Mouse (Mus musculus): ENCODE data around the gene Pkd1.

Pkd1 gene

DNA sequence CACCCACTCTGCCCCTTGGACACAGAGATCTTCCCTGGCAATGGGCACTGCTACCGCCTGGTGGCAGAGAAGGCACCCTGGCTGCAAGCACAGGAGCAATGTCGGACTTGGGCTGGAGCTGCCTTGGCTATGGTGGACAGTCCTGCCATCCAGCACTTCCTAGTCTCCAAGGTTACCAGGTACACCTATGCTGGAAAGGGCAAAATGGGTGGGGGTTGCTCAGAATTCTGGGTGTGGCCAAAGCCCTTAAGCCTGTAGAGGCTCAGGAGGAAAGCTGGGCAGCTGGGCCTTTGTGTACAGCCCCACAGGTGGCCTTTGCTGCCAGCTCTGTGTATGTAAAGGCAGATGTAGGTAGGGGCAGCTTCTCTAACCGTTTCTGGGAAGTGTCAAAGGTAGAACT lies 16.2 kb downstream of the Pkd1 start:
- DNase-seq (ENCODE audit: low spot score in 2 of 2): no peak

DNA sequence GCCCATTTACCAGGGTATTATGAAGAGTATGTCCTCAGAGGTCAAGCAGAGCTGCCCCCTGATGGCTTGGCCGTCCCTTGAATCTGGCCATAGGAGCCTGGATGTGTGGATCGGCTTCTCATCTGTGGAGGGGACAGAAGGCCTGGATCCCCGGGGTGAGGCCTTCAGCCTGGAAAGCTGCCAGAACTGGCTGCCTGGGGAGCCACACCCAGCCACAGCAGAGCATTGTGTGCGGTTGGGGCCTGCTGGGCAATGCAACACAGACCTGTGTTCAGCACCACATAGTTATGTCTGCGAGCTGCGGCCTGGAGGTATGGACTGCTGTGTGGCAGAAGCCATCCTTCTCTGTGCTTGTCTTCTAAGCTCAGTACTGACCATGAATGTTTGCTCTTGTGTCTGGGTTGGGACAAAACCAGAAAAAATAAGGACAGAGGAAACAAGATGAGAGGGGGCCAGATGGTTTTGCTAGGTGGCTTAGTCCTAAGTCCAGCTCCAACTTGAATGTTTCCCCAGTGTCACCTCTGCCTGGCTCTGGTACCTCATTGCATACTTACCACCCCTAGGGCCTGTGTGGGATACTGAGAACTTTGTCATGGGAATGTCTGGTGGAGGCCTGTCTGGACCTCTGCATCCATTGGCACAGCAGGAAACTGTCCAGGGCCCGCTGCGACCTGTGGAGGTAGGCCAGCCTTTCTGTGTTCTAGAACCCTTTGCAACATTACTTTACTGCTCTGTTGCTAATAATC lies 17.6 kb downstream of the Pkd1 start:
- DNase-seq (ENCODE audit: low spot score in 2 of 2): no peak

DNA sequence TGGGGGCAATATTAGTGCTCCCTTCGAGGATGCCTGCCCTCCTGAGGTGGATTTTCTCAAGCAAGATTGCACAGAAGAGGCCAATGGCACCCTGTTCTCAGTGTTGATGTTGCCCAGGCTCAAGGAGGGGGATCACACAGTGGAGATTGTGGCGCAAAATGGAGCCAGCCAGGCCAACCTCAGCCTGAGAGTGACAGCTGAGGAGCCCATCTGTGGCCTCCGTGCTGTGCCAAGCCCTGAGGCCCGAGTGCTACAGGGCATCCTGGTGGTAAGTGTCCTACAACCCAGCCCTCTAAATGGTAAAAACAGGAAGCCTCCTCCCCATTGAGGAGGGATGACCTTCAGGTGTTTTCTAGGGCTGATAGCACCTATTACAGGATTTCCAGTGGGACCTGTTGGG lies 20.2 kb downstream of the Pkd1 start:
- no peak for DNase-seq (ENCODE audit: low spot score in 2 of 2)

DNA sequence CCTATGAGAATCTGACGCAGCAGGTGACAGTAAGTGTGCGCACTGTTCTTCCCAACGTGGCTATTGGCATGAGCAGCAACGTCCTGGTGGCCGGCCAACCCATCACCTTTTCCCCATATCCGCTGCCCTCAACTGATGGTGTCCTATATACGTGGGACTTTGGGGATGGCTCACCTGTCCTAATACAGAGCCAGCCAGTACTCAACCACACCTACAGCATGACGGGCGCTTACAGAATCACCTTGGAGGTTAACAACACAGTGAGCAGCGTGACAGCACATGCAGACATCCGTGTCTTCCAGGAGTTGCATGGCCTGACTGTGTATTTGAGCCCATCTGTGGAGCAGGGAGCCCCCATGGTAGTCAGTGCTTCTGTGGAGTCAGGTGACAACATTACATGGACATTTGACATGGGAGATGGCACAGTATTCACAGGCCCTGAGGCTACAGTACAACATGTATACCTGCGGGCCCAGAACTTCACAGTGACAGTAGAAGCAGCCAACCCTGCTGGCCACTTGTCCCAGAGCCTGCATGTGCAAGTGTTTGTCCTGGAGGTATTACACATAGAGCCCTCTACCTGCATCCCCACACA lies 23.1 kb downstream of the Pkd1 start:
- DNase-seq (ENCODE audit: low spot score in 2 of 2): no peak

DNA sequence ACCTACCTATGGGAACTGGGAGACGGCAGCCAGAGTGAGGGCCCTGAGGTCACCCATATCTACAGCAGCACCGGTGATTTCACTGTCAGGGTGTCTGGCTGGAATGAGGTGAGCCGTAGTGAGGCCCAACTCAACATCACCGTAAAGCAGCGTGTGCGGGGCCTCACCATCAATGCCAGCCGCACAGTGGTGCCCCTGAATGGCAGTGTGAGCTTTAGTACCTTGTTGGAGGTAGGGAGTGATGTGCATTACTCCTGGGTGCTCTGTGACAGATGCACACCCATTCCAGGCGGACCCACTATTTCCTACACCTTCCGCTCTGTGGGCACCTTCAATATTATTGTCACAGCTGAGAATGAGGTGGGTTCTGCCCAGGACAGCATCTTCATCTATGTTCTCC lies 24.2 kb downstream of the Pkd1 start:
- DNase-seq (ENCODE audit: low spot score in 2 of 2): no peak

DNA sequence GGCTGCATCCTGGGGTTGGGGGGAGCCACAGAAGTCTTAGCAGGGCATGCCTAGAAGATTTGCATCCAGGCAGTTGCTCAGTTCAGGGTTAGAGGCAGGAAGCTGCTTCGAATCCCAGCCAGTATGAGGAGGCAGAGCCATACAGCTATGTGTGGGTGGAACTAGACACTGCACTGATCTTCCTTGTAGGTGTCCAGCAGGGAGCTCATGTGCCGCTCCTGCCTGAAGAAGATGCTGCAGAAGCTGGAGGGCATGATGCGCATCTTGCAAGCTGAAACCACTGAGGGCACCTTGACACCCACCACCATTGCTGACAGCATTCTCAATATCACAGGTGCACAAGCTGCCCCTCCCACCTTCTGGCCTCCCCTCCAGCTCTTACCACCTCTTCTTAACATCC lies 29.9 kb downstream of the Pkd1 start:
- no peak for DNase-seq (ENCODE audit: low spot score in 2 of 2)

DNA sequence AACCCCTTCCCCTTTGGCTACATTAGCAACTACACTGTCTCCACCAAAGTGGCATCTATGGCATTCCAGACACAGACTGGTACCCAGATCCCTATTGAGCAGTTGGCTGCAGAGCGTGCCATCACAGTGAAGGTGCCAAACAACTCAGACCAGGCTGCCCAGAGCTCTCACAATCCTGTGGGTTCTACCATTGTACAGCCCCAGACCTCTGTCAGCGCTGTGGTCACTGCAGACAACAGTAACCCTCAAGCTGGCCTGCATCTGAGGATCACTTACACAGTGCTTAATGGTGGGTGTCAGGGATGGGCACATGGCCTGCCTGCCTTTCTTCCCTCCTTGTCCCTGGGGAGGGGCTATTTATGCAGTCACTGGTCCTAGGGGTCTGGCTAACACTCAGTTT lies 30.7 kb downstream of the Pkd1 start:
- DNase-seq (ENCODE audit: low spot score in 2 of 2): no peak

DNA sequence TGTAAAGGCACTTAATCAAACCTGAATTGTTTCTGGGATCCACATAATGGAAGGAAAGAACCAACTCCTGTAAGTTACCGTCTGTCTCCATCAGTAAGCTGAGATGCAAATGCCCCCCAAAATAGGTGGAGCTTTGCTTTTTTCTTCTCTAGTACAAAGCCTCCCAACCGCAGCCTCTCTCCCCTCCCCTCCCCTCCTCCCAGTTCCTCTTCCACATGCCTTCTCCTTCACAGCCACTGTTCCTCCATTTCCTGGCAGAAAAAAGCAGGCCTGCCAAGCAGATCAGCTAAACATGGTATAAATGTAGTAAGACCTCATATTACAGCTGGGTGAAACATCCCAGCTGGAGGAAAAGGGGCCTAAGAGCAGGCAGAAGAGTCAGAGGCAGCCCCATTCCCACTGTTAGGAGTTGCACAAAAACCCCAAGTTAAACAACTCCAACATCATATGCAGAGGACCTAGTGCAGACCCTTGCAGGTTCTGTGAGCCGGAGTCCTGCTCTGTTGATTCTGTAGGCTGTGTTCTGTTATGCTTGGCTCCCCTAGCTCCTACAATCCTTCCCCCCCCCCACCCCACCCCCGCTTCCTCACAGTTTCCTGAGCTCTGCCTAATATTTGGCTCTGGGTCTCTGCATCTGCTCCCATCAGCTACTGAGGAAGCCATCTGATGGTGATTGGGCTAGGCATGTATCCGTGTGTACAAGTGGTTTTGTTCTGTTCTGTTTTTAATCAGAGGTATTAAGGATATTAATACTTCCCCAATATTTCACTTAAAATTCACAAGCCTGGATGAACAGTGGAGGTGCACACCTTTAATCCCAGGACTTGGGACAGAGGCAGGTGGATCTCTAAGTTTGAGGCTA lies 34.2 kb downstream of the Pkd1 start:
- no peak for DNase-seq (ENCODE audit: low spot score in 2 of 2)

DNA sequence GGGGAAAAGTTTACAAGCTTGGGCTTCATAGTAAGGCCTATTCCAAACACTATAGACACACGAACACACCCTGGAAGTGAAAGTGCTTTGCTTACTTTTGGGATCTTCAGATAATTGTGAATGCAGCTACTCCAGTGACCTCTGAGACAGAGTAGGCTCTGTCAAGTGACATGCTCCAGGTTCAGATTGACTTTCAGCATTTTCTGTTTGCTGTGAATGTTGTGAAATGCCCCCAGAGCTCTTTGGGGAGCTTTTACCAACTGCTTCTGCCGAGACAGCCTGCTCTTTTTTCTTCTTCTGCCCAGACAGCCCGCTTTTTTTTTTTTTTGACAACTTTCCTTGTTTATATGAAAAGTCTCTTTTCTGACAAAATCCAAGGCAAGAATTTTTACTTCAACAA lies 34.9 kb downstream of the Pkd1 start:
- DNase-seq (ENCODE audit: low spot score in 2 of 2): no peak

DNA sequence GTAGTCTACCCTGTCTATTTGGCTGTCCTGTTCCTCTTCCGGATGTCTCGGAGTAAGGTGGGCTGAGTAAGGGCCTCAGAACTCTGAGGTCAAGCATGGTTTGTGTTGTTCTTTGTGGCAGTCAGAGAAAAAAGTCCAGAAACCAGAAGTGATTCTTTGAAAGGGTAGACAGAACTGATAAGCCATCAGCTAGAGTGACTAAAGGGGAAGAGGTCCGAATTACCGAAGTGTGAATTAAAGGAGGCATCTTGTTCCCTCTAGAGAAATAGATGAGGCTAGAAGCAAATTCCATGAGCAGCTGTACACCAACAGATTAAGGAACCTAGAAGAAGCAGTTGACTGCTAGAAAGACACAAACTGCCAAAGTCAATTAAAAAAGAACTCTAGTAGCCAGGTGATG lies 36.9 kb downstream of the Pkd1 start:
- no peak for DNase-seq (ENCODE audit: low spot score in 2 of 2)

DNA sequence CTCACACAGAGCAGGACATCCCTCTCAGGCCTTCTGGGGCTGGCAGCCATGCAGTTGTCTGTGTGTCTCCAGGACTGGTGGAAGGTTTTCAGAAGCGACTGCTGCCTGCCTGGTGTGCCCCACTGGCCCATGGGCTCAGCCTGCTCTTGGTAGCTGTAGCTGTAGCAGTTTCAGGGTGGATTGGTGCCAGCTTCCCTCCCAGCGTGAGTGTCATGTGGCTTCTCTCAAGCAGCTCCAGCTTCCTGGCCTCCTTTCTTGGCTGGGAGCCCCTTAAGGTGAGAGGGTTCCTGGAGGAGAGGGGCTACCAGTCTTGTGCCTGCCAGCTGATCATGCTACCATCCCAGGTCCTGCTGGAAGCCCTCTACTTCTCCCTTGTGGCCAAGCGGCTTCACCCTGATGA lies 41.3 kb downstream of the Pkd1 start:
- DNase-seq (ENCODE audit: low spot score in 2 of 2): no peak

DNA sequence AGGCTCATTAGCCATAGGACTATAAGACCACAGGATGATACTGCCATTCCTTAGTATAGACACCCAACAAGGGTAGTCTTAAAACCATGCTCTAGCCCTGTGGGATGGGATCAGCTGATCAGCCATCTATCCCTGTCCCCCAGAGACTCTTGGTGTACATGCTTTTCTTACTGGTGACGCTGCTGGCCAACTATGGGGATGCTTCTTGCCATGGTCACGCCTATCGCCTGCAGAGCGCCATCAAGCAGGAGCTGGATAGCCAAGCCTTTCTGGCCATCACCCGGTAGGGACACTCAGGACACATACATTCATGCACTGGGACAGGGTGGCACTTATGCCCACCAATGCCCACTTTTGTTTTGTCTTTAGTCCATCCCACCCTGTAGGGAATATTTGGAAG lies 42.1 kb downstream of the Pkd1 start:
- no peak for DNase-seq (ENCODE audit: low spot score in 2 of 2)

DNA sequence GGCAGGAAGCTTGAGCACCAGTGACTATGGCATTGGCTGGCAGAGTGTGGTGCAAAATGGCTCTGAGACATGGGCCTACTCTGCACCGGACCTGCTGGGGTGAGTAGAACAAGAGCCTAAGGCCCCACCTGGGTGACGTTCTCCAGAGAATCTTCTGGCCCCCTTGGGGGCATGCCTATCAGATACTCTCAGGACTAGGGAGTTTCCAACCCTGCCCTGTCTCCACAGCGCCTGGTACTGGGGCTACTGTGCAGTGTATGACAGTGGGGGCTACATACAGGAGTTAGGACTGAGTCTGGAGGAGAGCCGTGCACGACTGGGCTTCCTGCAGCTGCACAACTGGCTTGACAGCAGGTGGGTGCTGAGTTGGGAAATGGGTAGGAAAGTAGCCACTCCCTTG lies 43.6 kb downstream of the Pkd1 start:
- no peak for DNase-seq (ENCODE audit: low spot score in 2 of 2)

DNA sequence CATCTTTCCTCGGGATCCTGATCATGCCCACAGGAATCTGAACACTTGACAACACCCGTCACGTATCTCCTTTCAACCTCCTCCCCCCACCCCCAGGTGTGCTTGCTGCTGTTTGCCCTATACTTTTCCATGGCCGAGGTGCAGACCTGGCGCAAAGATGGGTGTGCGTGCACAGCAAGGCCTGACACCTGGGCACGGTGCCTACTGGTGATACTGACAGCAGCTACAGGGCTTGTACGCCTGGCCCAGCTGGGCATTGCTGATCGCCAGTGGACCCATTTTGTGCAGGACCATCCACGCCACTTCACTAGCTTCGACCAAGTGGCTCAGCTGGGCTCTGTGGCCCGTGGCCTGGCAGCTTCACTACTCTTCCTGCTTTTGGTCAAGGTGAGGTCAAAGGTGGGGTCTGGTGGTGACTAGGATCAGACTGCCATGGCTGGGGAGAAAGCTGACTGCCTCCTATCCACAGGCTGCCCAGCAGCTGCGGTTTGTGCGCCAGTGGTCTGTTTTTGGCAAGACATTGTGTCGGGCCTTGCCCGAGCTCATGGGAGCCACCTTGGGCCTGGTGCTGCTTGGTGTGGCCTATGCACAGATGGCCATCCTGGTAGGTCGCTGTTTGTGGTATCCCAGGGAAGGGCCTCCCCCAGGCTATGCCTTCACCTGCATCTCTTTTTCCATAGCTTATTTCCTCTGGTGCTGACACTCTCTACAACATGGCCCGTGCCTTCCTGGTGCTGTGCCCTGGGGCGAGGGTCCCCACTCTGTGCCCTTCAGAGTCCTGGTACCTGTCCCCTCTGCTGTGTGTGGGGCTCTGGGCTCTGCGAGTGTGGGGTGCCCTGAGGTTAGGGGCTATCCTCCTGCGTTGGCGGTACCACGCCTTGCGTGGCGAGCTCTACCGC lies 44.6 kb downstream of the Pkd1 start:
- DNase-seq (ENCODE audit: low spot score in 2 of 2): no peak

DNA sequence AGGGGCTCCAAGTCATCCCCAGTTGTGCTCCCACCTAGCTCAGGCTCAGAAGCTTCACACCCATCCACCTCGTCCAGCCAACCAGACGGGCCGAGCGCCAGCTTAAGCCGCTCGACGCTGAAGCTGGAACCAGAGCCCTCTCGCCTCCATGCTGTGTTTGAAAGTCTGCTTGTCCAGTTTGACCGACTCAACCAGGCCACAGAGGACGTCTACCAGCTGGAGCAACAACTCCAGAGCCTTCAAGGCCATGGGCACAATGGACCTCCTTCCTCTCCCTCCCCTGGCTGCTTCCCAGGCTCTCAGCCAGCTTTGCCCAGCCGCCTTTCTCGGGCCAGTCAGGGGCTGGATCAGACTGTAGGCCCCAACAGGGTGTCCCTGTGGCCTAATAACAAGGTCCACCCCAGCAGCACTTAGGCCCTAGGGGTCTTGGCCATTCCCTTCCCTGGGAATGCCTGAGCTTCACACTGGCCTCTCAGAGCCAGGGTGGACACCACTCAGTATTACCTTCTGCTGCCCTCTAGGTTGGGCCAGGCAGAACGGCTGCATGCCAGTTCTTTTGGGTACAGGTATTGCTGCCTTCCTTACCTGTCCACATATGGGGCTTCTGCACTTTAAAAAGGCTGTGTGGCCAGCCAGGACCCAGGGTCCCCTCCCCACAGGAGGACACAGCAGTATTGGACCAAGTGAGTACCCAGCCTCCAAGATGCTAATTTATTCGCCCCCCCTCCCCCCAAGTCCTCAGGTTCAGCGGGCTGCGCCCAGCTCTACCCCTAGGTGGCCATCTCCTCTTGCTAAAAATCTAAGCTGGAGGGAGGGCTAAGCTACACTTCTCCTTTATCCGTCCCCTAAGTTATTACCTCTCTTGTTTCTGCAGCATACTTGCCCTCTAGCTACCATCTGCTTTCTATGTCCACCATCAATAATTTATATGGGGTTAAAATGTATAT lies 45.8 kb downstream of the Pkd1 start:
- DNase-seq (ENCODE audit: low spot score in 2 of 2): no peak

DNA sequence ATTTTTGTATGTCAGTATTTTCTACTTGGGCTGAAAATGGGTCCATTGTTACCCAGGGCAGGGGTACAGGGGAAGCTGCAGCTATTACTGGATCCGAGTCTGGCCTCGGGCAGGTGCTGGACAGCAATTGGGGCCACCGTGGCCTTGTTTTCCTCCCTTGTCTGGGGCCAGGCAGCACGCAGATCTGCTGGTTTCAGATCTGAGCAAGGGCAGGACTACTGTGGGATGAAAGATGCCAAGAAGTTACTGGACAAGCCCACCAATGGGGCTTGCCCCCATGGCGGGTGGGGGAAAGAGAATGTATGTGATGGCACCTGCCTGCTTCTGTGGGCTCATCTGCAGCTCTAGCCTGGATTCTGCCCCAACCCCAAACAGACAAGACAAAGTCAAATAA lies 46.4 kb downstream of the Pkd1 start:
- DNase-seq (ENCODE audit: low spot score in 2 of 2): no peak

DNA sequence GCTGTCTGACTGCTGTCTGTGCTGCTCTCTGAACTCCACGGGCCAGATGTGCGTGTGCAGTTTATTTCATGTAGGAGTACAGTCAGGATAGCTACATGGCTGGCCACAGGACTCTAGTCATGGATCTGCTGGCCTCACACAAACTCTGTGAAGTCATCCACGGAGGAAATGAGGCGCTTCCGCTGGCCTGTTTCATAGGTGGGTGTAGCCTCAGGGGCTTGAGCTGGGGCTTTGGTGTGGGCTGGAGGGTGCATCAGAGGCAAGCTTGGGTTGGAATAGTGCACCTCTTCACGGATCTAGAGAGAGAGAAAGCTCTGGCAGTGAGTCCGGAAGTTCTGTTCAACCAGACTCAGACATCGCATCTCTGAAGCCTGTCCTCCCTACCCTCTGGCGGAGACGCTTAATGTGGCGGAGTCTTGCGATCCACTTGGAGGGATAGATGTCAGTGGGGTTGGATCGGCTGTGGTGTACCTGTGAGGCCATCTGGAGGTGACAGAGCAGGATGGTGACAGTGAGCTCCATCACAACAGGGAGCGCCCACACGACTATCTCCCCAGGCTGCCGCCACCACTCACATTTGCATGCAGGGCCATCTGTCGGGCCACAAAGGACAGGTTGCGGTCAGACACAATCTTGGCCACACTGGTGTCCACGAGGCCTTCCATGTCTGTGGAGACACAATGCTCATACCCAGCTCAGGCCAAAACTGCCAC lies 47.0 kb downstream of the Pkd1 start:
- no peak for DNase-seq (ENCODE audit: low spot score in 2 of 2)

DNA sequence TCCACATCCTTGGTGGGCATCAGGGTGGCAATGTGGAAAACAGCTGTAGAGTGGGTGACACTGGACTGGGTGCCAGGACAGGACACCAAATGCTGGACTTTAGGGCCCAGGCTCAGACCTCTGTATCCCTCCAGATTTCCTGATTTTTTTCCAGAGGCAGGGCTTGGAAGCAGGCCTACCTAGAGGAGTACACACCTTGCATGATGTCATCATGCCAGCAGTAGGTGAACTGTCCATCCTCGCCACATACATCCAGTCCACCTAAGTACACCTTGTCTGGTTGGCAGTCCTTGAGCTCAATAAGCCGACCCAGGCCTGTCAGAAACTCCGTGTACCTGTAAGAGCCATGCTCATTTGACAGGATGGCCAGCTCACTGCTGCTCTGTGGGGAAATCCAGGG lies 48.4 kb downstream of the Pkd1 start:
- no peak for DNase-seq (ENCODE audit: low spot score in 2 of 2)

DNA sequence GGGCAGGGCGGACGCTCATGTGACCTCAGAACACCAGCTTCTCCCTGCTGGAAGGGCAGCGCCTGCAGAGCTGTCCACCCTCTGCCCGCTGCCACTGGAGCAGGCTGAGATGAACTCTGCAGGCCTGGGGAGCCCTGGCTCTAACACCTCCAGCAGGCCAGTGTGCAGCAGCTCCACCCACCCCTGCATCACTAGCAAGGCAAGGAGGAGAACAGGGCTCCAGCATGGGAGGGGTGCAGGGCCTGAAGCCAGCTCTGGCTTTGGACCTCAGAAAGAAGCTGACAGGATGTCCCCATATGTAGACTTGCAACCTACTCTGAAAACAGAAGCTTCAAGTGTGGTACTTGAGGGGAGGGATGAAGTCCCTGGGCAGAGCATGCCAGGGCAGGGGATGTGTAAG lies 50.9 kb downstream of the Pkd1 start:
- DNase-seq (ENCODE audit: low spot score in 2 of 2): no peak

DNA sequence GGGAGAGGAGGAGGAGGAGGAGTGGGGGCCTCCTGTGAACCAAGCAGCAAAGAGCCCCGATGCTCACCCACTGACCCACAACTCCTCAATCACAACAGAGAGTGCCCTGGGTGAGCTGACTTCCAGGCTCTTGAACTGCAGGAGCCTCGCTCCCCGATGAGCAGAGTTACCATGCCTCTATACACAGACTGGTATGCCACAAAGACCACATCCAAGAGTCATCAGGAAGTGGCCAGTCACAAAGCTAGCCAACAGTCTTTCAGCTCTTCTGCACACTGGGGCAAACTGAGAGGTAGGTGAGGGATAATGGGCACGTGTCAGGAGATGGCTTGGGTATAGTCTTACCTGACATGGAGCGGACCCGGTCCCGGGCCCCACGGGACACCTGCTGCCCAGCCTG lies 54.3 kb downstream of the Pkd1 start:
- no peak for DNase-seq (ENCODE audit: low spot score in 2 of 2)
